Mouse (Mus musculus) midbrain, embryonic 16.5 days (tissue): ENCODE measurements around the gene Cst7. TPM values are rescaled to one million over a fixed set of nuclear protein-coding genes. Genes with fewer than 3 reads are reported as not detected.
"Not testable (repeated sequence)": the region's sequence is repeated elsewhere in the genome, so short reads cannot be mapped to it uniquely, and the experiment has no call there.

Source experiments
- ATAC-seq: fragments of 200-750 bp; cut with Nextera tagmentation; 2 replicates; pipeline ENCODE4 v1.8.0; 2017; ENCODE audit warnings: moderate TSS enrichment
- H3K27ac ChIP-seq: fragments of 300-500 bp; sonication (generic); 2 replicates; pipeline ENCODE4 v1.5.1; 2014; ENCODE audit warnings: mild to moderate bottlenecking, low read length, mixed read lengths
- H3K27me3 ChIP-seq: fragments of 300-500 bp; sonication (generic); 2 replicates; pipeline ENCODE4 v1.6.1; 2014; ENCODE audit warnings: low read depth, low read length, mixed read lengths; ENCODE audit not compliant: control insufficient read depth, insufficient read depth
- H3K36me3 ChIP-seq: fragments of 300-500 bp; sonication (generic); 2 replicates; pipeline ENCODE4 v1.6.1; 2014; ENCODE audit warnings: mild to moderate bottlenecking, low read length, moderate library complexity, mixed read lengths; ENCODE audit not compliant: control insufficient read depth, insufficient read depth
- H3K4me1 ChIP-seq: fragments of 300-500 bp; sonication (generic); 2 replicates; pipeline ENCODE4 v1.6.1; 2014; ENCODE audit warnings: mild to moderate bottlenecking, low read length, mixed read lengths; ENCODE audit not compliant: control insufficient read depth, insufficient read depth
- H3K4me2 ChIP-seq: fragments of 300-500 bp; sonication (generic); 2 replicates; pipeline ENCODE4 v1.6.1; 2014; ENCODE audit warnings: mild to moderate bottlenecking, low read length, mixed read lengths
- H3K4me3 ChIP-seq: fragments of 300-500 bp; sonication (generic); 2 replicates; pipeline ENCODE4 v1.5.1; 2014; ENCODE audit warnings: low read depth, mild to moderate bottlenecking, low read length, moderate library complexity, mixed read lengths
- H3K9ac ChIP-seq: fragments of 300-500 bp; sonication (generic); 2 replicates; pipeline ENCODE4 v1.6.1; 2014; ENCODE audit warnings: low read depth, low read length, mixed read lengths
- H3K9me3 ChIP-seq: fragments of 300-500 bp; sonication (generic); replicated peaks from 2 replicates; pipeline ENCODE4 v1.6.1; 2014; ENCODE audit warnings: mild to moderate bottlenecking, low read length, mixed read lengths; ENCODE audit not compliant: control insufficient read depth, poor library complexity, severe bottlenecking
- WGBS: fragments of 180-500 bp; shearing (Covaris S2); extraction: QIAGEN DNeasy Blood & Tissue Kit; methylation state at CpG from one replicate; pipeline ENCODE4 v1.1.7; 2014; 5-methylcytosine and 5-hydroxymethylcytosine counted together
- polyA plus RNA-seq: library from polyadenylated mRNA; unstranded; fragments of >200 nt; fragmentation: Nextera tagmentation; extraction: Ambion mirVana; gene quantifications from 2 replicates; pipeline ENCODE4 v1.2.1, GENCODE M21; 2015

The Cst7 gene
- 0.44 TPM in 1 of 2 replicates, not detected in the other for polyA plus RNA-seq

DNA sequence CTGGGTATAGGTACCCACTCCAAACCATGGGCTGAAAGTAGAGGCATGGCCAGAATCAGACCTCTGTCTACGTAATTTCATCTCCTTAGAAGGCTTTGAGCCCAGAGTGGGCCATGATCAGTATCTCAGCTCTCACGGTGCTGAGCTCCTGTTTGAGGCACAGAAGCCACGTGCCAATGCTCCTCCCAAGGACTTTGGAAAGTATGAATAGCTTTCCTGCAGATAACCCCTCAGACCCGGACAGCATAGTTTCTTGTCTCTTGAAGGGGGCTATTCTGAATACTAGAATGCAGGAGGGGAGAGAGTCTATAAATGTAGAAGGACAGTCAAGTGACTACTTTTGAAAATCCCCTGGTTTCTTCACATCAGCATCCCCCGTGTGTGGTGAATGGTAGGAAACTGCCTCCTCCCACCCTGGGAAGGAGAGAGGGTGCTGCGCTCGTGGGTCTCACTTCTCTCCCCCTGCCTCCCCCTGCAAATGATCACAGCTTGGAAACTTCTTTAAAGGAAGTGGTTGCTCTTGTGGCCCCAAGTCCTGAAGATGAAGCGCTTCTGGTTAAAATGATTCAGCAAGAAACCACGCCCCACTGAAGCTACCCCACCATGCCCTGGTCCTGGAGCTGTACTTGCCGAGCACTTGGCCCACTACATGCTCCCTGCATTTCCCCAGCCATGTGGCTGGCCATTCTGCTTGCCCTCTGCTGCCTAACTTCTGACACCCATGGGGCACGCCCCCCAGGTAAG is at the start of gene Cst7:
Cst7 (plus strand) TSS at position 569 of the 744 bp plus-strand sequence.
- Histone ChIP-seq H3K4me2 (no peak within 1 kb of the TSS), H3K4me3 (no peak within 1 kb of the TSS), H3K9me3 (no peaks in the 10 kb centered on the region), H3K27me3 (no peaks in the 10 kb centered on the region), H3K4me1 (no peaks in the 10 kb centered on the region), H3K36me3 (no peaks in the 10 kb centered on the region), H3K27ac (no peak within 1 kb of the TSS), H3K9ac (no peak within 1 kb of the TSS)
- WGBS: 76% methylated on average over 11 of the region's 11 CpGs
- no peak for ATAC-seq

DNA sequence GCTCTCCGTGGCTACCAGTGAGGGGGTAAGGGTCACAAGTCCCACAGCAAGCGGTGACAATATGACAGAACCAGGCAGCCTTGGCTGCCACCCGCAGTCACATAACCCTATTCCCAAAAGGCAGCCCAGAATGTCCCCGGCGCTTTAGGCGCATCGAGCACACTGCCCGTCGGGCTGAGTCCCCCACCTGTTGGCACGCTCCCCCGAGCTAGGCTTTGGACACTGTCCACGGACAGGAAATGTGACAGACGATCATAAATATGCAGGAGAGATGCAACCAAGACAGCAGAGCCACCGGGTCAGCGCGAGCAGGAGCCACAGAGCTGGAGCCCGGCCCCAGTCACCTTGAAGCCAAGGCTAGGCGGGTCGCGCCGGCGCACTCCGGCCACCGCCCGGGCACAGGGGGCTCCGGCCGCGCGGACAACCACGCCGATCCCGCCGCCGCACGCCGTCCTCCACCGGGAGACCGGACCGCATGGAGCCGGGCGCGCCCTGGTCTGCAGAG is 44.5 kb upstream of the Cst7 start:
- H3K9ac ChIP-seq: peak overlapping the region; percentile 63
- 4% methylated on average over 42 of the region's 42 CpGs for WGBS
- no peaks in the 10 kb centered on the region for H3K36me3 ChIP-seq
- H3K4me1 ChIP-seq: 0 out of 2 replicates have a peak, but pooled peaks cover 3% of the 10 kb centered on the region
- no peaks in the 10 kb centered on the region for H3K9me3 ChIP-seq
- H3K27ac ChIP-seq: no peak overlapping the region
- ATAC-seq: peak; percentile 62
- peaks cover 6% of the 10 kb centered on the region for H3K27me3 ChIP-seq
- H3K4me3 ChIP-seq: peak overlapping the region; percentile 49
- peak overlapping the region; percentile 86 for H3K4me2 ChIP-seq

DNA sequence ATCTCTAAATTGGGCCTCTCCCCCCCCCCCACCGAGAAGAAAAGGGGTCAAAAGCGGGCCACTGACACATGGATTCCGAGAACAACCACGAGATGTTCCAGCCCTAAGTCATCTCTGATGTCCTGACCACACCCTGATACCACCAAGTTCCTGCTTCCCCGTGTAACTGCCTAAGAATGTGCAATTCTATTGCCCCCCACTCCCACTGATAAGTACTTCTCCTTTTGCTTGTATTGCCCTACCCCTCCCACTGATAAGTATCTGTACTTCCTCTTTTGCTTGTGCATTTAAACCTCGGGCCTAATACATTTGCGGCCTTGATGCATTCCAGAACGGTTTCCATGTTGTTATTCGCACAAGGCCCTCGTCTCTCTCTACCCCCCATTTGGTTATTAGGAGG is 20.6 kb upstream of the Cst7 start:
- H3K9ac ChIP-seq, H3K27ac ChIP-seq, H3K27me3 ChIP-seq, H3K4me2 ChIP-seq, H3K4me1 ChIP-seq, H3K4me3 ChIP-seq, H3K36me3 ChIP-seq, ATAC-seq, H3K9me3 ChIP-seq: not testable (repeated sequence)
- WGBS: 88% methylated on average over 10 of the region's 10 CpGs

DNA sequence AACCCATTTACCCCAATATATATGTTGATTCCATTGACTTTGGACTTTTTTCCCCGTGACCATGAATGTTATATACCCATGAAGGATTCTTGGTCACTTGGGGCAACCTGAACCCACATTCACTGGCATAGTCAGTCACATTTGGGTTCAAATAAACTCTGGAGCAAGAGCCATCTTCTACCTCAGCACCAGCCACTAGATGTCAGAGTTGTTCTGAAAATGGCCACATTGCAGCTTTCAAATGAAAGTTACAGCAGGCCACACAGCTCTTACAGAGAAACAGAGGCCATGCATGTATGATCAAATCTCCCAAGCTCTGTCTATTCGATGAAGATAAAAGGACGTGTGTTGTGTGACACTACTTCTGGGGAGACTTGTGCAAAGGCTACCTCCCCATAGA is 11.6 kb upstream of the Cst7 start:
- ATAC-seq: peak; percentile 60; the same call in 1 of the 2 replicates
- Histone ChIP-seq H3K4me2 (no peak overlapping the region), H3K27ac (no peak overlapping the region), H3K27me3 (no peaks in the 10 kb centered on the region), H3K4me1 (no peaks in the 10 kb centered on the region), H3K9ac (no peak overlapping the region), H3K4me3 (no peak overlapping the region), H3K9me3 (no peaks in the 10 kb centered on the region), H3K36me3 (no peaks in the 10 kb centered on the region)
- 55% methylated on average over 3 of the region's 3 CpGs for WGBS

DNA sequence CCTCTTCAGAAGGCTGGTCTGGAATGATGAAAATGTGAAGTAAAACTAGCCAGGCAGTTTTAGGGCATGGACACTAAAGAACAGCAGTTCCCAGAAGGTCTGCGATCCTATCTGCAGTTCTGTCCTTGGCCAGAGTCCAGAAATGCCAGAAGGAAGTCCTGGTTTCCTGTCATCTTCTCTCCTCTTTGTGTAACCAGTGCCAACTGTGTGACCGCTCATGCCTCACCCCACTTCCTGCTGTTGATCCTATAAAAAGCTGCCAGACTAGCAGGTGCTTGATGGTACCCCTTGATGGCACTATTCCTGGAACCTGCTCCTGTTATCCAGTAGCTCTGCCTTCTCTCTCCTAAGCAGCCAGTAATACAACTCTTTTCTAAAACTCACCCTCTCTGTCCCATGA is 3.2 kb upstream of the Cst7 start:
- H3K4me2 ChIP-seq: no peak overlapping the region
- no peak overlapping the region for H3K9ac ChIP-seq
- no peak for ATAC-seq
- H3K36me3 ChIP-seq: no peaks in the 10 kb centered on the region
- WGBS: 83% methylated on average over 2 of the region's 2 CpGs
- H3K4me1 ChIP-seq: no peaks in the 10 kb centered on the region
- H3K27me3 ChIP-seq: no peaks in the 10 kb centered on the region
- H3K27ac ChIP-seq: no peak overlapping the region
- H3K9me3 ChIP-seq: no peaks in the 10 kb centered on the region
- H3K4me3 ChIP-seq: no peak overlapping the region

DNA sequence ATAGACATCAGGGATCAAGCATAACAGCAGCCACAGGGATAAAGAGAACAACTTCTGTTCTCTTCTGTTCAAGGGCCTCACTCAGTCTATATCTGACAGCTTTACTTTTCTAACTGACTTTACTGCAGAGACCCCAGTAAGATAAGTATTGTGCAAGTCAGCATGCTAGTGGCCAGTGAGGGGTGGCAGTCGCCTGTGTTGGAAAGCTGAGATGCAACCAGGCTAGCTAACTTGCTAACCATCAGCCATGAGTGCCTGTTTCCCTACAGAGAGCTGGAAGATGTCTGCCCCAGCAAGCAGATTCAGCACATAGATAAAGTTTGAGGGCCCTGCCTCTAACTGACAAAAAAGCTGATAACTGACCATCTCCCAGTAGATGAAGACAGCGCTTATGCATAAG is 546 bp downstream of the Cst7 start:
- Histone ChIP-seq H3K27ac (no peak overlapping the region), H3K4me1 (no peaks in the 10 kb centered on the region), H3K27me3 (no peaks in the 10 kb centered on the region), H3K36me3 (no peaks in the 10 kb centered on the region), H3K4me3 (no peak overlapping the region), H3K4me2 (no peak overlapping the region), H3K9ac (no peak overlapping the region), H3K9me3 (no peaks in the 10 kb centered on the region)
- 92% methylated on average over 2 of the region's 2 CpGs for WGBS
- ATAC-seq: no peak

DNA sequence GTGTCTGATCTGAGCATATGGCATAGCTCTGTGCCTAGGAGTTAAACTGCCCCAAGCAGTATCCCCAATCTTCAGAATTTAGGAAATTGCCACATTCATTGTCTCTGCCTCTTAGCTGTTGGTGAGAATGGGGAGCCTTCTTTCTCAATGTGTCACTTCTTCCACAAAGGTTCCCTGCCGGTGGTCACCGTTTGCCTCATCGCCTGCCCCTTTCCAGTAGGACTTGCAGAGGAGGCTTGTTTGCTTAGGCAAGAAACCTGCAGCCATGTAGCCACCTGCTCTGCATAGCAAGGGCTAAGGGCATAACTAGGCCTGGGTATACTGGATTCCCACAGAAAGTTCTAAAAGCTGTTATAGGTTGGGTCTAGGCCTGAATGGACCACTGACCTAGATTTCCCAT is 2.2 kb downstream of the Cst7 start:
- Histone ChIP-seq H3K4me3 (no peak overlapping the region), H3K36me3 (no peaks in the 10 kb centered on the region)

DNA sequence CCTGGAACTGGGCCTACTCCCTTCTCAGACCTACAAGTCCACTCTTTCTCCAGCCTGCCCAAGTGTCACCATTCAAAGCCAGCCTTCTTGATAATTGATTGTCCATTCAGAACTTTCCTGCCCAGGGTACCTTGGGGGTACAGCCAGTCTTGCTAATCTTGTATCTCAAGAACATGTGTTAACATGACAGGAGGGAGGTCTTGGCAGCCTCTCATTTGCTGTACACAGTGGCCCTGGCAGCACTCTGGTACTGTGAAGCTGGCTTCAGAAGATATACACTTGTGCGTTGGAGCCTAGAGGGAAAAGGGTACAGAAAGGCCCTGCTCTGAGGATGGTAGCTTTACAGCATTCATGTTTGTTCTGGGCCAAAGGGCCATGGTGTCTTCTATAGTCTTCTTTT is 6.0 kb downstream of the Cst7 start:
- no peaks in the 10 kb centered on the region for H3K9me3 ChIP-seq
- H3K4me3 ChIP-seq: no peak overlapping the region
- no peaks in the 10 kb centered on the region for H3K4me1 ChIP-seq
- no peak overlapping the region for H3K4me2 ChIP-seq
- H3K36me3 ChIP-seq: 0 out of 2 replicates have a peak, but pooled peaks cover 2% of the 10 kb centered on the region
- no peak overlapping the region for H3K9ac ChIP-seq
- no peak for ATAC-seq
- H3K27ac ChIP-seq: no peak overlapping the region
- WGBS: 96% methylated on average over 1 of the region's 1 CpGs
- H3K27me3 ChIP-seq: no peaks in the 10 kb centered on the region

More for the DNA sequence above, 2.2 kb downstream of the Cst7 start:
- Histone ChIP-seq H3K27ac (no peak overlapping the region), H3K9me3 (no peaks in the 10 kb centered on the region), H3K4me1 (no peaks in the 10 kb centered on the region), H3K27me3 (no peaks in the 10 kb centered on the region), H3K9ac (no peak overlapping the region), H3K4me2 (no peak overlapping the region)
- no peak for ATAC-seq
- WGBS: 97% methylated on average over 3 of the region's 3 CpGs

DNA sequence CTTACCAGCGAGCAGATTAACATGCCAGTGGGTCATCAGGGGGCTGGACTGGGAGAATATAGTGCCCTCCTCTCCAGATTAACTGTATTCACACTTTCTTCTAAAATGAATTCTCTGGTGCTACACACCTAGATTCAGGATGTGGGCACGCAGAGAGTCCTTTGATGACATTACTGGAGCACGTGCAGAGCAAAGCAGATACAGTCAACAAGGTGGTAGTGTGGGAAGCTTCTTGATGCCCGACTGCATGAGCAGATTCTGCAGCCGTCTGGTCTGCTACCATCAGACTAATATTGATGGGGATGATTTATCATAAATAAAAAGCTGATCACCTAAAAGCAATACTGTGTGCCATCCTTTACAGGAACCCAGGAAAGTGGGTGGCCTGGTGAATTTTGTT is 8.4 kb downstream of the Cst7 start:
- Histone ChIP-seq H3K4me1 (no peaks in the 10 kb centered on the region), H3K27me3 (no peaks in the 10 kb centered on the region), H3K9ac (no peak overlapping the region), H3K36me3 (peaks cover 5% of the 10 kb centered on the region), H3K27ac (no peak overlapping the region), H3K4me2 (no peak overlapping the region), H3K4me3 (no peak overlapping the region), H3K9me3 (no peaks in the 10 kb centered on the region)
- 87% methylated on average over 5 of the region's 5 CpGs for WGBS
- ATAC-seq: no peak
